ENCODE assay signal across 9 mouse cellular contexts in the genomic region with DNA sequence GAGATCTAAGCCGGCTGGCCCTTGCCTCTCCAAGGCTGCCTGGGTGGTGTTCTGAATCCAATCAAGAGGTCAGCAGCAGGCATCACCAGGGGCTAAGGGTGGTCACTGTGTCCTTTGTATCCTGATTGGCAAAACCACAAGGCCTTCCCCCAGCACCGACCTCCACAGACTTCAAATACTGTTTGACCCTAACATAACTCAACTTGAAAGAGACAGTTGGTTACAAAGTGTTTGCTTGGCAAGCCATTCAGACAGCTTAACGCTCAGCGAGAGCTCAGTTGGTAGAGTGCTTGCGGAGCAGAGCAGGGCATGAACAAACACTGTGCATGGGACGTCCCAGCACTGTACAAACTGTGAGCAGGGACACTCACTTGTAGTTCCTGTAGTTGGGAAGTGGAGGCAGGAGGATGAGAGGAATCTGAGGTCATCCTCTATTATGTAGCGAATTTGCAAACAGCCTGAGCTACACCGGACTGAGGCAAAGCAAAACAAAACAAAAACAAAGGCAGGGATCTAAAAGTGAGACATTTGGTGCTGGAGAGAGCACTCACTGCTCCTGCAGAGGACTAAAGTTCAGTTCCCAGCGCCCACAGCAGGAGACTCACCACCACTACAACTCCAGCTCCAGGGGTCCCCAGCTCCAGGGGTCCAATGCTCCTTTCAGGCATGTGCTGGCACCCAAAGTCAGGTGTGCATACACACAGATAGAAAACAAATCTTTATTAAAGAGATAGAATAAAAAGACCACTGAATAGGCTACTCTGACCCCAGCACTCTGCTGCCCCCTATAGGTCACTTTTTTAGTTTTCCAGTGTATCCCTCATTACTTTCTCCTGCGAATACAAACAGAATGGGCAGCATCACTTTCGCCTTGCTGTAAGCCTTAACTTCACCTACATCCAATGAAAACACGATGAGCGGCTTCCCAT.
A peak's percentile ranks its signal among the peaks of the same experiment; 100 is the strongest.
DNase-seq lines count a peak whose midpoint lies in the region; ATAC-seq and TF ChIP-seq lines count a peak whose summit lies in the region.
"Had no signal": no experiment of that assay in that cellular context is flagged by ENCODE, and none has a peak within 500 bp of the region (broad histone marks: within the 10 kb centered on the region; RNA-seq: fewer than 3 reads in every experiment).

No protein-coding gene starts in this region.

- H3K4me3 ChIP-seq in midbrain, embryonic 14.5 days (replicated peaks; ENCODE audit: low read depth, low read length), result no peak overlapping the region
- no peak overlapping the region for H3K4me3 ChIP-seq in midbrain, embryonic 11.5 days (ENCODE audit: low read depth, low read length)
- H3K4me3 ChIP-seq in lung, postnatal 0 days (ENCODE audit: low read depth, low read length), result no peak overlapping the region
- H3K4me3 ChIP-seq: limb, embryonic 13.5 days had no signal

- DNase-seq in cerebellum, postnatal 14 days, result peak; percentile 75 to 81
- no peak for DNase-seq in cerebellum, adult 9-11 months
- DNase-seq in midbrain, embryonic 14.5 days, result peak; percentile 73
- no peak for DNase-seq in midbrain, embryonic 11.5 days (ENCODE audit: low spot score, missing footprints)
- DNase-seq in embryo, embryonic 10.5 days (ENCODE audit: low spot score), result peak; percentile 82
- no peak for DNase-seq in lung, postnatal 0 days (ENCODE audit: low spot score)
- DNase-seq in left cerebral cortex, postnatal 4 days, result no peak
- no peak for DNase-seq in urinary bladder, adult 2 months (ENCODE audit: low spot score)

- H3K9me3 ChIP-seq in midbrain, embryonic 14.5 days (ENCODE audit: control insufficient read depth, low read length), result no peaks in the 10 kb centered on the region
- no peaks in the 10 kb centered on the region for H3K9me3 ChIP-seq in midbrain, embryonic 11.5 days (ENCODE audit: control insufficient read depth, low read length)
- no peaks in the 10 kb centered on the region for H3K9me3 ChIP-seq in lung, postnatal 0 days (ENCODE audit: low read length)
- H3K9me3 ChIP-seq: limb, embryonic 13.5 days had no signal

- 57% methylated on average over 13 of the region's 13 CpGs for WGBS in midbrain, embryonic 14.5 days
- 52% methylated on average over 13 of the region's 13 CpGs for WGBS in midbrain, embryonic 11.5 days
- WGBS in lung, postnatal 0 days, result 43% methylated on average over 13 of the region's 13 CpGs

- peaks cover 5% of the 10 kb centered on the region; the same call in 1 of the 2 replicates for H3K27me3 ChIP-seq in midbrain, embryonic 14.5 days (ENCODE audit: control insufficient read depth, insufficient read depth, low read length)
- no peaks in the 10 kb centered on the region for H3K27me3 ChIP-seq in midbrain, embryonic 11.5 days (ENCODE audit: control insufficient read depth, insufficient read depth, low read length)
- no peaks in the 10 kb centered on the region for H3K27me3 ChIP-seq in lung, postnatal 0 days (replicated peaks; ENCODE audit: insufficient read depth, low read length)
- H3K27me3 ChIP-seq: limb, embryonic 13.5 days had no signal

- peaks cover 7% of the 10 kb centered on the region; the same call in 1 of the 2 replicates for H3K4me1 ChIP-seq in midbrain, embryonic 14.5 days (ENCODE audit: control insufficient read depth, insufficient read depth, low read length)
- no peaks in the 10 kb centered on the region for H3K4me1 ChIP-seq in midbrain, embryonic 11.5 days (ENCODE audit: control insufficient read depth, insufficient read depth, low read length)
- no peaks in the 10 kb centered on the region for H3K4me1 ChIP-seq in lung, postnatal 0 days (ENCODE audit: insufficient read depth, low read depth, low read length)

- H3K27ac ChIP-seq in midbrain, embryonic 14.5 days (replicated peaks; ENCODE audit: low read depth, low read length), result no peak overlapping the region
- H3K27ac ChIP-seq in midbrain, embryonic 11.5 days (ENCODE audit: low read depth, low read length), result no peak overlapping the region
- H3K27ac ChIP-seq in lung, postnatal 0 days (ENCODE audit: low read length), result no peak overlapping the region
- H3K27ac ChIP-seq: limb, embryonic 13.5 days had no signal

- no peak overlapping the region for H3K4me2 ChIP-seq in midbrain, embryonic 14.5 days (ENCODE audit: low read length)
- no peak overlapping the region for H3K4me2 ChIP-seq in midbrain, embryonic 11.5 days
- H3K4me2 ChIP-seq in lung, postnatal 0 days (replicated peaks; ENCODE audit: low read depth, low read length), result no peak overlapping the region
- H3K4me2 ChIP-seq: limb, embryonic 13.5 days had no signal

- H3K36me3 ChIP-seq in midbrain, embryonic 14.5 days (ENCODE audit: control insufficient read depth, insufficient read depth, low read length), result no peaks in the 10 kb centered on the region
- no peaks in the 10 kb centered on the region for H3K36me3 ChIP-seq in midbrain, embryonic 11.5 days (ENCODE audit: control insufficient read depth, insufficient read depth, low read length)
- no peaks in the 10 kb centered on the region for H3K36me3 ChIP-seq in lung, postnatal 0 days (ENCODE audit: insufficient read depth, low read length)
- H3K36me3 ChIP-seq: limb, embryonic 13.5 days had no signal

- no peak for ATAC-seq in midbrain, embryonic 14.5 days (ENCODE audit: low FRiP score, low TSS enrichment)
- no peak for ATAC-seq in midbrain, embryonic 11.5 days (ENCODE audit: low FRiP score)
- no peak for ATAC-seq in lung, postnatal 0 days

- no peak for TF ChIP-seq EP300 in lung, postnatal 0 days (IDR thresholded peaks at IDR 0.05)

- intact Hi-C loops in left cerebral cortex, postnatal 4 days (cut with DNase I), result loop anchor here (5.0 to 10.0 kb wide), 2 partner anchors 107 to 285 kb away; a partner anchor contains a TSS

- TF ChIP-seq CTCF in lung, postnatal 0 days (IDR thresholded peaks at IDR 0.05), result peak; percentile 70

- no peak overlapping the region for H3K9ac ChIP-seq in midbrain, embryonic 14.5 days (replicated peaks; ENCODE audit: low read length)
- H3K9ac ChIP-seq in midbrain, embryonic 11.5 days (ENCODE audit: low read length), result no peak overlapping the region
- H3K9ac ChIP-seq in lung, postnatal 0 days (replicated peaks; ENCODE audit: low read depth), result no peak overlapping the region
- H3K9ac ChIP-seq: limb, embryonic 13.5 days had no signal

Comparison
In these comparisons a context has a peak if more than half of its experiments do, and no peak if none do; other contexts are left out.
1. DNase-seq: peak in cerebellum, postnatal 14 days (2 of 2), midbrain, embryonic 14.5 days (single experiment) and embryo, embryonic 10.5 days (single experiment); none in cerebellum, adult 9-11 months (single experiment), midbrain, embryonic 11.5 days (single experiment), lung, postnatal 0 days (single experiment), left cerebral cortex, postnatal 4 days (single experiment) and urinary bladder, adult 2 months (single experiment).